Mouse (Mus musculus) urinary bladder, postnatal 36 days (tissue): Measurements from ENCODE around the gene Elovl1.

Experiments used
- DNase-seq, 2 experiments: peaks; one replicate each; pipeline ENCODE4 v3.0.0; 2022; ENCODE audit warnings: low spot score in 2 of 2, mixed read lengths in 1 of 2

Gene Elovl1

GRCm38 (mm10) chr4:118427768-118428451 is at the start of gene Elovl1:
Elovl1 (plus strand) TSS chr4:118428093.
- DNase-seq, result peak; percentile 84 to 91

- no peak for DNase-seq
Measured at GRCm38 (mm10) chr4:118383271-118383670, 44.6 kb upstream of the Elovl1 start.

GRCm38 (mm10) chr4:118387316-118387715 is 40.6 kb upstream of the Elovl1 start:
- no peak for DNase-seq

GRCm38 (mm10) chr4:118390146-118390545 is 37.7 kb upstream of the Elovl1 start:
- DNase-seq, result no peak

GRCm38 (mm10) chr4:118394505-118394904 is 33.4 kb upstream of the Elovl1 start:
- DNase-seq, result no peak

GRCm38 (mm10) chr4:118395289-118395688 is 32.6 kb upstream of the Elovl1 start:
- no peak for DNase-seq

GRCm38 (mm10) chr4:118396433-118396832 is 31.5 kb upstream of the Elovl1 start:
- DNase-seq, result no peak

GRCm38 (mm10) chr4:118398400-118398799 is 29.5 kb upstream of the Elovl1 start:
- no peak for DNase-seq

GRCm38 (mm10) chr4:118401421-118401820 is 26.5 kb upstream of the Elovl1 start:
- no peak for DNase-seq

- DNase-seq, result no peak
Measured at GRCm38 (mm10) chr4:118401918-118402317, 26.0 kb upstream of the Elovl1 start.

GRCm38 (mm10) chr4:118402701-118403100 is 25.2 kb upstream of the Elovl1 start:
- DNase-seq, result no peak

- DNase-seq, result peak; percentile 83 to 91
Measured at GRCm38 (mm10) chr4:118409142-118409900, 18.6 kb upstream of the Elovl1 start, which contains the start of the genes Szt2 and Med8. Szt2 (minus strand) TSS chr4:118409273. Med8 (plus strand) TSS chr4:118409337.

GRCm38 (mm10) chr4:118410871-118411270 is 17.0 kb upstream of the Elovl1 start:
- no peak for DNase-seq

- DNase-seq, result no peak
Measured at GRCm38 (mm10) chr4:118413553-118413952, 14.3 kb upstream of the Elovl1 start.

- no peak for DNase-seq
Measured at GRCm38 (mm10) chr4:118415779-118416178, 12.1 kb upstream of the Elovl1 start.

- DNase-seq, result no peak
Measured at GRCm38 (mm10) chr4:118416329-118416728, 11.6 kb upstream of the Elovl1 start.

- no peak for DNase-seq
Measured at GRCm38 (mm10) chr4:118417112-118417797, 10.6 kb upstream of the Elovl1 start.

- DNase-seq, result no peak
Measured at GRCm38 (mm10) chr4:118421384-118421783, 6.5 kb upstream of the Elovl1 start.

- no peak for DNase-seq
Measured at GRCm38 (mm10) chr4:118424541-118425160, 3.2 kb upstream of the Elovl1 start.

GRCm38 (mm10) chr4:118425374-118425773 is 2.5 kb upstream of the Elovl1 start:
- no peak for DNase-seq

- DNase-seq, result no peak
Measured at GRCm38 (mm10) chr4:118427415-118427767, 502 bp upstream of the Elovl1 start.
